Mouse (Mus musculus) embryonic fibroblast, embryonic 13.5 days (primary cell): ENCODE results near the gene Zfp541.

Source experiments
- CTCF ChIP-seq: IDR thresholded peaks from 2 replicates; pipeline ENCODE4 v1.5.1; 2011; ENCODE audit warnings: mild to moderate bottlenecking, control low read depth, low read length, moderate library complexity, borderline replicate concordance; ENCODE audit not compliant: insufficient read depth
- POLR2A ChIP-seq: IDR thresholded peaks from 2 replicates; pipeline ENCODE4 v1.6.1; 2011; ENCODE audit warnings: low read depth, mild to moderate bottlenecking, control low read depth, low read length, moderate library complexity

GRCm38 (mm10) chr7:16039363-16039762 is 22.3 kb upstream of the Zfp541 start:
- TF ChIP-seq CTCF (no peak), POLR2A (no peak)
